Mouse (Mus musculus): ENCODE results near the gene Tshz3.

GRCm38 (mm10) chr7:36706636-36707035 is 8.7 kb downstream of the Tshz3 start:
- TF ChIP-seq CTCF (IDR thresholded peaks at IDR 0.05; ENCODE audit: borderline replicate concordance, extremely low read depth, insufficient read depth, insufficient read length) = no peak
- no peak for TF ChIP-seq POLR2A (IDR thresholded peaks at IDR 0.05; ENCODE audit: borderline replicate concordance, extremely low read depth, insufficient read depth, insufficient read length, poor library complexity, severe bottlenecking)
